Mouse (Mus musculus): ENCODE results near the gene Filip1l. TPM values are rescaled to one million over a fixed set of nuclear protein-coding genes. Genes with fewer than 3 reads are reported as not detected.

Filip1l gene
- total RNA-seq, 2 experiments from 2014 or later = 2.9 to 4.0 TPM

DNA sequence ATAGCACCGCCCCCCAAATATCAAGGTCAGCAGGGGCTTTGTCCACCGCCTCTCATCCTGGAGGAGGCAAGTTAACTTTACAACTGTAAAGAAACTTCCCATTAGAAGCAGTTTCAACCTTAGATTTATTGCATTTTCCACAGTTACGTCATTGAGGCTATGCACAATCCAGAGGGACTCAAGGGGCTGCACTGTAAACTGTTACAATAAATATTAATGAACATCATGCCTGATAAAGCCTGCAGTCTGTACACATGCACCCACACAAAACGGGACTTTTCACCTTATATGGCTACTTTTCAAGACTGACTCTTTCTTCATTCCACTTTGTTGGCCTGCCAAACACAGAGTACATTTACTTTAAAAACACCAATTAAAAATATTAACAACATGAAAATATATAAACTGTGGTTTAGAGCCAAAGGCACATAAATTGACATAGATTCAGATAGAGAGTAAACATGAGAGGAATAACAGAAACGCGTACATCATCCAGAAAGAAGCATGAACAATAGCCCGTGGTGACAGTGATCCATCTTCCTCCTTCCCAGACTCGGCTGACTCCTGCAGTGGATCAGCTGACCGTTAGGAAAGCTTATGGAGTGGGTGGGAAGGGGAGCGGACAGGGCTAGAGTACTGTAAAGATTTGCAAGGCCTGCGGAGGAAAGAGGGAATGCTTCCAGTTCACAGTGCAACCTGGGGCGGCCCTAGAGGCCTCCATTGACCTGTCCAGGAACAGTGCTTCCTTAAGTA, 131.3 kb downstream of the Filip1l start:
- no peak for DNase-seq

DNA sequence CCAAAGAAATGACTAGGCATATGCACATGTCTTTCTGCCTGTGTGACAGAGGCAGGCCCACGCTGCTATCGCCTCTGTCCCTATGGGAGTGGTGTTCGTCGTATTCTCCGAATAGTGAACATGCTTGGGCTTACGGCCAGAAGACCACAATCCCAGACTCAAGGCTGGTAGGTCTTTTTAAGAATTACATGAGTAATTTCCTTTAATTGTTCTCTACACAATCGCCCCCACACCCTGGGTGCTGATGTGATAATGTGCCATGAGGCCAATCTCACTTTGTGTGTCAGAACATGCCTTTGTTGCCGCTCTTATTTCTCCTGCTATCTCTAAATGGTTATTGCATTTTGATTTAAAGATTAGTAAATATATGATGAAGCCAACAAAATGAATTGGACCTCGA, 132.4 kb downstream of the Filip1l start:
- no peak for DNase-seq

DNA sequence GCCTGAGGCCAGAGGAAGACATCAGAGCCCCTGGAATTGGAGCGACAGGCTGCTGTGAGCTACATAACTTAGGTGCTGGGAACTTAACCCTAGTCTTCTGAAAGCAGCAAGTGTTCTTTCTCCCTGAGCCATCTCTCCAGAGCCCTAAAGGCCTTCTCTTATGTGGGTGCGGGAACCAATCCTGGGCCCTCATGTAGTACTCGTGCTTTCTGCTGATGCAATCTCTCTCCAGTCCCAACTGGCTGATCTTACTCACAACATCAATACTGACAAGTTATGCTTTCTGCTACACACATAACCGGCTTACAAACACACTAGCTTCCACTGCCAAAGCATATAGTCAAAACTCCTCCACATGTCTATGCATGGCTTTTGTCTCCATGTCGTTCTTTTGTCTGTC, 133.4 kb downstream of the Filip1l start:
- no peak for DNase-seq

DNA sequence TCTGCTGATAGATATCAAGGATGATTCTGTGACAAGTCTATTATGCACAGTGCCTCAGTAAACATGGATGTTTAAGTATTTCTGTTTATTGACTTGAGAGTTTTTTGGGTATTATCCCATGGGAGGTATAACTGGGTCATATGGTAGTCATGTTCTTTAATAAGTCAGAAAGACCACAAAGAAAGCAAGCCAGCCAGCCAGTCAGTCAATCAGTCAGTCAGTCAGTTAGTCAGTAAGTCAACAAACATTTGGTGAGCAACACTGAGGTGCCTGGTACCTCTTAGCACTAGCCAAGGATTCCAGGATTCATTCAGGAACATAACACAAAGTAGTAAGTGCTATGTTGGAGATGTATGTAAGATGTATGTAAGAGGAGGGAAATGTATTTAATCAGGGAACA, 135.8 kb downstream of the Filip1l start:
- no peak for DNase-seq

DNA sequence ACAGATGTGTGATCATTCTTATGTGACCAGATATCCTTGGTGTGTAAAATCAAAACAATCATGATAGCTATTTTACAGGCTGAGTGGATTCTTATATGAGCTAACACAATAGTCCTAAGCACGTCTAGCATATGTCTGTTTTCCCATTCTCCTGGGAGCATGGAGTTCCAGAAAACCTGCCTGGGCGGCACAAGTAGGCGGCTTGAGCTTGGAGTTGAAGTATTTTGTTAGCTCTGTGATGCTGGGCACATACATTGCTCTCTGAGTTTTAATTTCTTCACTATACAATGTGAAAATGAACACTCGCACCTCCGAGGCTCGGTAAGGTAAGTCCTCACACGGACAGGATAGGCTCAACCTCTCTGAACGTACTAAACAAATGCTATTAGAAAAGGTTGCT, 137.8 kb downstream of the Filip1l start:
- DNase-seq = peak in 1 of 2 experiments; percentile 22

DNA sequence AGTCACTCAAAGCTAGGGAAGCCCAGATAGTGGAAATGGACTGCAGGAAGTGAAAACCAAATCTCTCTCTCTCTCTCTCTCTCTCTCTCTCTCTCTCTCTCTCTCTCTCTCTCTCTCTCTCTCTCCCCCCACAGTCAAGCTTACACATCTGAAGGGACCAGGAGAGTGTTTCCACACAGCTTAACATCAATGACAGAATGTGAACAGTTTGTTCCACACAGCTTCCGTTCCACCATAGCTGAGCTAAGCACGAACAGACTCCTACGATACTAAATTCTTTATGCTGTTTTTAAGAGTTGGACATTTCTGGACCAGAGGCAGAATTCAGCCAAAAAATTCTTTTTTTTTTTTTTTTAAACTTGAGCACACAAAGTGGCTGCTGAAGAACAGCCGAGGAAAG, 139.0 kb downstream of the Filip1l start:
- no peak for DNase-seq

DNA sequence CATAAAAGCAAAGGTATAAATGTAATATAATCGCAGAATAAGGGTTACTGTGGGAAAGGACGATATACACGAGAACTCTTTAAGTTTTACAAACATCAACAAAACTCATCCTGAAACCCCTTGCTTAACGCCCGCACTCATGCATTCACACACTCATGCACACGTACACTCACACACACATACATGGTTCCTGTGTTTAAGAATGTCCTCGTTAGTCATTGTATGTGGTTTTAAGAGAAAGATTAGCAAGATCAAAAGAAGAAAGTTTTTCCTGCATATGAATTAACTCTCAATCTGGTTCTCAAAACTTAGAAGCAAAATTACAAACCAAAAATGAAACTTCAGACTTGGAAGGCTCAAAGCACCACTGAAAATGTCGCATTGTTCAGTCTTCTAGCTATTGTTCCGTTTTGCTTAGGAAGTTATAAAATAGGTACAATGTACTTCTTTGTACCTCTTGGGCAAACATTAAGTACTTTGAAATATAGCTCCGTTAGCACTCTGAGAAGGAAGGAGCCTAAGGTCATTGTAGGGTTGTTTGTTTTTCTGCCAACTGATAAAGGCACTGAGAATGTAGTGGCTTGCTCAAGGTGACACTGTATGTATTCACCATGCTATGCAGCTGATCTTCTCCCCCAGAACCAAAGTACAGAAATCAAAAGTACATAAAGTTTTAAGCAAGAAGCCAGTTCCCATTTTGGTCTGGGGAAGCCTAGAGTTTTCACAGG, 142.7 kb downstream of the Filip1l start:
- no peak for DNase-seq

DNA sequence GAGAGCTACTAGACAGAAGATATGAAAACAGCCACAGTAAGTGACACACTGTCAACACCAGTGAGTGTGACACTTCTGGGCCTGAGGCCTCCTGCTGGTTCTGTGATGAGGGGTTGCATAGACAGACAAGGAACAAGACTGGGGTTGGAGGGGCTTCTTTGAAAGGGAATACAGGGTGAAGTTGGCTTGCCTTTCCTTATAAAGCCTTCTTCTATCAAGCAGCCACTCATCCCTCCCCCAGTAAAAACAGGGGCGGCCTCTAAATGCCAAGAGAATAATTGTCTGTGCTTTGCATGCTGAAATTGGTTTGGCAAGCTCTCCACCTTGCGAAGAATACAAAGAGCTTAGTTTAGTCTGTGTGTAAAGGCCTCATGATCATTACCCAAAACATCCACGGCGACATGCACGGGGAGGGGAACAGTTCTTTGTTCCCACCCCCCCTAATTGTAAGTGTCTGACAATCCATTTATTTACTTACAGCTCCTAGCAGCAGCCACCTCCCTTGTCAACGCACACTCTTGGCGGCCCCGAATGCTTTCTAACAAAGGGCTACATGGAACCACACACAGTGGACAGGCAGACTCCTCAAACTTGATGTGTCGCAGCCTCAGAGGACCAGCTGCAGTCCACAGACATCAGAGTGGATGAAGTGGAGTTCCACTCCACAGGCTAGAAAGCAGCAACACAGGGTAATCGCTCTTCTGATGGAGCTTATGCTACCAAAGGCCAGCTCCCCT, 143.7 kb downstream of the Filip1l start:
- DNase-seq = no peak

DNA sequence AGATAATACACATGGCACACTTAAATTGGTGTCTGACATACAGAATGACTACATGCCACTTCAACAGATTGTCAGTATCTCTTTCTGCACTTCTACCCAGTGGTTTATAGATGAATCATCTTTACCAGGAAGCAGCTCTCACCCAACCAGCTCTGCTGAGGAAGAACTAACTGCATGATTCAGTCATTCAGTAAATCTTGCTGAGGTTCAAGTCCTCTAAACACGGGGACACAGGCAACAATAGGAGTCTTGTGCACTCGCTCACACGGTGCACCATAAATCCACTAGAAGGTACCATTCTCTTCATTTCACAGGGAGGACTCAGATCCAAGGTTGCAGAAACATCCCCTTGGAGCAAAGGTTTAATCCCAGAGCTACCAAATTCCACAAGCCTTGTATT, 148.0 kb downstream of the Filip1l start:
- no peak for DNase-seq

DNA sequence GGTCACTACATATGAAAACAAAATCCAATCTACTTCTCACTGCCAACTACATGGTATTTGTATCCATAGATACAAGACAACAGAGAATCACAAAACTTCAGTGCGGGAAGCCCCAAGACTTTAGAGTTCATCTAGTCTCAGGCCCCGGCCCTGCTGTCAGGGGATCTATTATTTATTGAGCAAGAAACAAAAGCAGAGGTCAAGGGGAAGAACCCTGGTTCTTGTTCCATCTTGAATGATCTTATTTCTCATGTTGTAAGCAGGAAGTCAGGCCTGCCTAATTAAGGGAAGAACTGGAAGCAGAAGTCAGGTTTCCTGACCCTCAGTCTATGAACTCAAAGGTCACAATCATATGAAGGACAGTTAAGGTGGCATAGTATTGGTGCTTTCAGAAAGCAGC, 149.3 kb downstream of the Filip1l start:
- no peak for DNase-seq

DNA sequence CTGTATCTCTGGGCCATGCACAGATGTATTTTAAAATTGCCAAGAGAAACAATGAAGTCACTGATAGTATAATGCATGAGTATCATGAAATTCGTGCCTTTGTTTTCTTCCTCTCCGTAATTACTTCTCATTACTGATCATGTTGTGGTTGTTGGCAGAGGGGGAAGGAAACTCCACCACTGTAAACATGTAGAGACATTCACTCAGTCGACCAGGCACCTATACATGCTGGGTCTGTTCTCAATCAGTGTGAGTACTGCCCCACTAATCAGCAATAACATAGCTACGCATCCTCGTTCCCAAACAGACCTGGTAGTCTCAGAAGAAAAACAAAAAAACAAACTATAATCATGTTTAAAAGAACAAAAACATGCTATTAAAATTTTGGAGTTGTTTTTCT, 149.9 kb downstream of the Filip1l start:
- DNase-seq = no peak

DNA sequence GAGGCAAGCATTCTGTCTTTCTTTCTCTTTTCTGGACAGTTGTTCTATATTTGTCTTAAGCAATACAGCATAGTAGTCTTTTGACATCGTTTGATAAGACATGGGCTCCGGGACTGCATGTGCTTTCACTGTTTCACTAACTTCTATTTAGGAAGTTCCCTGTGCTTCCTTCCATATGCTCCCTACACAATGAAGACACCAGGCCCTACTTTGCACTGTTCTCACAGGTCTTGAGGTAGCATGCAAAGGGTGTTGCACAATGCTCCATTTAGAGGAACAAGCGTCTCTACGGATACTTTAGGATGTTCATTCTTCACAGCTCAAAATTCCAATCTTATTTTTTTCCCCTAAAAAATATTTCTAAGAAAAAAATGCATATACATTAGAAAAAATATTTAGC, 151.8 kb downstream of the Filip1l start:
- no peak for DNase-seq

DNA sequence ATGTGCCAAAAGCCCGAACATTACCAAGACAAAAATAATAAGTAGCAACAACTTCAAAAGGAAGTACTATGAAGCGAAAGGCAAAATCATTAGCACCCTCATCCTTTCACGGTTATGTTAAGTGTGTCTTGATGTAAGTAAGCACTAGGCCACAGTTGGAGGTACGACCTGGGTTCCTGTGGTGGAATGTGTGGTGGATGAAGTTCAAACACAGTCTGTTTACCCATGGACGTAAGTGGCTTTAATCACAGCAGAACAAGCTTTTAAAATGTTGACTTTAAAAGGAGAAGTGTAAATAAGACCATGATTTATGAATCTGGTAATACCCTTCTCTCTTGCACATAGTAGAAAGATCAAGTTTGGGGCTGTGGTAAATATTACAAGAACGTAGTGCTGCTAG, 153.2 kb downstream of the Filip1l start:
- no peak for DNase-seq

DNA sequence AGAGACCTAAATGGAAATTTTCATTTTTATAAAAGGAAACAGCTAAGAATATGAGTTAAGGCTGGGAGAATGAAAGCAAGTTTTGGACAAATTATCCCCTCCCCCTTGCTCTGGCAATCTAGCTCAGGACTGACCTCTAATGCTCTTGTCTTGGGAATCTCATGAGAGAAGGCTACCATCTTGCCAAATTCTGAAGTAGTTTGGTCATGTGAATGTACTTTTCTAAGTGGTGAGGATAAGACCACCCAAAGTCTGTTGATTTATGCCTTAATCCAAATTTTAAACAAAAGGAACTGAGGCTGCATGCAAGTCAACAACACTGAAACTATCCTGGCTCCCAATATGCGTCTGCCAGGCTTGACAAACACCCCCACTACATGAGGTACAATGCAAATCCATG, 155.5 kb downstream of the Filip1l start:
- no peak for DNase-seq

DNA sequence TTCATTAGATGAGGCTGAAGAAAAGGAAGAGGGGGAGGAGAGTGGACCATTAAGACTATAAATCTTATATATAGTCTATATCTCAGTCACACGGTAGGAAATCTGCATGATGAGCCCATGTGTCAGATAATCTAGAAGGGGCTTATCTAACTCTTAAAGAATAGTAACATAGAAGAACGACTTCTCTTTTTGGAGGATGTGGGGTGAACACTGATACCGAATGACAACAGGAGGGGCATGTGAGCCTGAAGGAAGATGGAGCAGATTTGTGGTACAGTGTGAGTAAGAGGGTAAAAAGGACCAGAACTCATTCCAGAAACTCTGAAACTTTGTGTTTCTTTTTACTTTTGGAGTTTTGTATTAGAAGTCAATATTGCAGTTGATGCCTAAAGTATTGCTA, 156.2 kb downstream of the Filip1l start:
- DNase-seq = no peak

DNA sequence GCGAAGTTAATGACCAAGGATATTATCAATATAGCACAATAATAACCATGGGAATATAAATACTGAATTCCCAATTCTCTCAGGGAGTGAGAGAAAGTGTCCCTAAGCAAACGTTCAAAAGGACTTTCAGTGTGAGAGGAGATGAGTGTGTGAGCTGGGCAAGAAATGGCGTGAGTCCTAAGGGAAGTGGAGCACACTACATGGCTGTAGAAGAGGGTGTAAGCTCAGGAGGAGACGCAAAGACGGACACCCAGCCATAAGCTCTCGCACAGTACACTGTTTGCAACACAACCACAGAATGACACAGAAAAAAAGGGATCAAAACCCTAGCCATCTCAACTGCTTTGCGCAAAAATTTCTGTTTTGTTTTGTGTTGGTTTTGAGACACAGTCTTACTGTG, 160.7 kb downstream of the Filip1l start:
- no peak for DNase-seq

DNA sequence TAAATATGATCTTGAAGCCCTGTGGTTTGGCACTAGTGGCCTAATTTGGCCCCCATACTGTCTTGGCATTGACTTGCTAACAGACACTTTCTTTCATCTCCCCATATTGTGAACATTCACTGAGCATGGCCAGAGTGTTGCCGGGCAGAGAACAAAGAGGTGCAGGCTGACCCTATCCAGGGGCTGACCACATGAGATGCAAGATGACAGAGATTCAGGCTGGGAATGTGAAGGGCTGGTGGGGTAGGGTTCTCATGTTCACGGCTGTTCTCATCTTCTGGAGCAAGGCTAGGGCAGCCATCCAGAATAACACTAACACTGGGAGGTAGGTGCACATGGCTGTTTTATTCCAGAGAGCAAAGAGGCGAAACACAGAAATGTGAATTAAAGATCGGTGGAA, 161.5 kb downstream of the Filip1l start:
- DNase-seq = no peak

DNA sequence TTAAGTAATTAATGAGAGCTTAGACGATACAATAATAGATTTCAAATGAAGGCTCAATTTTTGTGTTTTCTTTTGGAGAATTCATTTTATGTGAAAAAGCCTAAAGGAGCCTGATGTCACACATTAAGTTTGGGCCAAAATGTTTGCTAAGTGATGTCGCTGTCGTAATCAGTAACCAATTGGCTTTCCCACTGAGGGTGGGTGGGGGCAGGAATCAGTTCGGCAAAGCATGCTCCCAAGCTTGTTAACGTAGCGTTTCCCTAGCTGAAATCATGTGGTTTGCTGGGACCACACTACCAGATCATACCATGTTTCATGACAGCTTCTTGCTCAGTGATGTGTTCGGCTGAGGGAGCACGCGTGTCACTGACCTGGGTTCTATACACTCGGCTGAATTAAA, 162.7 kb downstream of the Filip1l start:
- DNase-seq = peak in 1 of 2 experiments; percentile 4

DNA sequence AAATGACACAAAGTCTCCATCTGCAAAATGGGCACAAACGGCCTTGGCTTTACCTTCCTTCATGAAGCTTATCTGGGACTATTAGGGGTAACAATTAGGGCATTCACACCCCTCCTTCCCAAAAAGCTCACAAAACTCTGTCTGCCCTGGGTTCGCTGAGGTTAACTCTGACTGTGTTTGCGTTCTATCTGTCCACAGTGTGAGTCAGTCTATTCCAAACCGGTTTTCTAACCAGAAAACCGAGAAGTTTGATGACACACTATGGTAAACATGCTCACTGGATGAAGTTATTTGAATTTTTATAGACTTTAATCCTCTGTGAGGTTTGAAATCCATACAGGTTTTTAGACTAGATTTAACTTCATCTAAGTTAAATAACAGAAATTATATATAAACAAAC, 172.2 kb downstream of the Filip1l start:
- DNase-seq = no peak

DNA sequence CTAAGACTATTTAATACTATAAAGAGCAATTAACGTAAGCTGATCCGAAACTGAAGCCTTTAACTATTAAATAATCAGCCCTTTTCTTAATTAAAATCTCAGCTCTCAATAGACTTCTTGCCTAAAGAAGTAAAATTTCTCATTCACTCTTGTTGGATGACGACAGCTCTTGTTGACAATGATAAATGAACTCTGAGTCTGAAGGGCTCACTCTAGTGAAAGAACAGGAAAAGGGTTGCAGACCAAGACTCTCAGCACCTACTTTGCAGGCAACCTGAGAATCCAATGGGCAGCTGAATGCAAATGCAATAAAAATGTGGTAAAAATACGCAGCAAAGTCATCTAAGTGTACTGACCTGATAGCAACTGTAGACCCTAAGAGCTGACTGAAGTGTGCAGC, 172.6 kb downstream of the Filip1l start:
- no peak for DNase-seq

DNA sequence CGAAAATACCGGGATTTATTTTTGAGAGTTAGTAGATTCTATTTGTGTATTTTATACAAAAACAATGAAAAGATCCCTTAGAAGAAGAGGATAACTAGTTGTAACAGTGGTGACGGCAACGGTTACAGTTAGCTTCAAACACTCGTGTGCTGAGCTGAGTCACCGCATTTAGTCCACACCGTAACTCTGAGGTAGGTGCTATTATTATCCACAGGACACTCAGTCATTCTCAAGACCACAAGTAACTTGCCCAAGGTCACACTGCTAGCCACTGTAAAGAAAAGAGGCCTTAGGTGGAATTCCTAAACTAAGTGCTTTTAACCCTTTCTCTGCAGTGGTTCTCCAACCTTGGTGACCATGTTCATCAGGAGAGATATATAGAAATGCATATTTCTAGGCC, 174.0 kb downstream of the Filip1l start:
- DNase-seq = no peak

DNA sequence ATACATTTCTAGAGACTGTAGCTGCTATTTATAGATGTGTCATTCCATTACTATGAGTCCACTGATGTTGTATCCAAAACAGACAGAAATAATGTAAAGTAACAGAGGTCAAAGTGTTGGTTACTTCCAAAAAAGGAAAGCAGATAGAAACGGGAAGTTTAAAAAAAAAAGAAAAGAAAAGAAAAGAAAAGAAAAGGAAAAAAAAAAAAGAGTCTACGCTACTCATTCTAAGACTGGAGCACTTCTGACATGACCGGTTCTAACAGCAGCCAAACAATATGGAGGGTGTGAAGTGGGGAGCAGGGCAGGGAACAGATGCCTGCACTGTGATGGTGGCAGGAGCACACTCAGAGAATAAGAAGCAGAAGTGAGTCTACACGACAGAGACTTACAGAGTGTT, 175.6 kb downstream of the Filip1l start:
- no peak for DNase-seq

DNA sequence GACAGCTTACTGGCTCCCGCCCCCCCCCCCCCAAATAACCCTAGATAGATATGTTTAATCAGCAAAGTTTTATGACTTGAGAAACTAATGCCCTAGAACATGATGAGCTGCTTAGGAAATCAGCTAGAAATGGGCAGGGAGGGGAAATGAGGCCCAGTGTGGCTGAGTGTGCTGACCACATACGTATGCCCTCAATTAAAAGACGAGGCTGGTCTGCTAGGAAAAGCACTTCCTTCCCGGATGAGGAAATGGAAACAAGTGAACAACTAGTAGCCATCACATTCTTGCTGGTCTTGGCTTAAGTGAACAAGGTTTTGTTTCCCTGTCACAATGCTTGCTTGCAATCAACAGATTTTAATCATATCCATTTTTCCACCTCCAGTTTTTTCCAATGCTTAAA, 177.7 kb downstream of the Filip1l start:
- DNase-seq = no peak

DNA sequence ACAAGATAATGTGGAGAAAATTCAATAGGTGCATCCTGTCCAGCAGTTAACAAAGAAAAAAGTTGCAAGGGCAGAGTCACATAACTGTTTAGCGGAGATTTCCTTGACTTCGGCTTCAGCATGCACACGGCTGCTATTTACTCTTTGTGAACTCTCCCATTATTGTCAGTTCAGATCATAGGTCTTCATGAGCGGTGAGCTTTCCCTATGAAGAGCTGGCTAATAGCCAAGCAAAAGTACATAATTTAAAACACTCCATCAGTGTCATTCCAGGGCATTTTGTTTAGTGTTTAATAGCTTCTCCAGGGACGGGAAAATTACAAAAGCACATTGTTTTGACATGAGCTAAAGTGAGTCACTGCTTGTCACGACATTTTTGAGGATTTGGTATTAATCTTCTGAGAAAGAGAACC, 179.2 kb downstream of the Filip1l start:
- DNase-seq = no peak

Measured in layer of hippocampus, postnatal 36 days (tissue).